Mouse (Mus musculus) gonadal fat pad, adult 2 months (tissue): ENCODE data around the gene Olfr20. TPM values are rescaled to one million over a fixed set of nuclear protein-coding genes. Genes with fewer than 3 reads are reported as not detected.
"Not testable (repeated sequence)": the region's sequence is repeated elsewhere in the genome, so short reads cannot be mapped to it uniquely, and the experiment has no call there.

ENCODE experiments used
- DNase-seq: peaks from one replicate; pipeline ENCODE4 v3.0.0-alpha.2; 2012; ENCODE audit warnings: low read depth
- polyA plus RNA-seq: library from polyadenylated mRNA; depleted of rRNA; stranded (reverse); fragments of >200 nt; gene quantifications from 2 replicates; pipeline ENCODE4 v1.2.3, GENCODE M21; 2012; rRNA removed

Gene Olfr20
- 0.23 and 0.34 TPM in 2 replicates for polyA plus RNA-seq

- DNase-seq, result no peak
Measured at GRCm38 (mm10) chr11:73350483-73350882, at the start of gene Olfr20. TSS of gene Olfr20 (plus strand) at chr11:73350783.

DNA sequence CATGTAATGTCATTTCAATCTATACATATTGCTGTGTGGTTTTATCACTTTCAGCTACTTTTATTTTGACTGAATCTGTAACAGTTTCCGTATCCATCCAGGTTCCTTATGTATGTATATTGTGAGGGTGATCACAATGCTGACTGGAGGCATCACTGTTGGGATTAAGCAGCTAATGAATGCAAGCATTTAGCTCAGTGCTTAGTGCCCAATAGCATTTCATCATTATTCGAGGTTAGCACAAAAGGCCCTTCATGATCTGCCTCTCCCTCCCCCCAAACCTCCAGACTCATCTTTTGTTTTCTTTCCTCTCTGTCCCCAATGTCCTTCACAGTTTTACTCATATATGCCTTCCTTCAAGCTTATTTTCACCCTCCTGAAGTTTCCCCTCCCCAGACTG, 47.5 kb upstream of the Olfr20 start:
- DNase-seq, result no peak

- DNase-seq, result no peak
Measured at GRCm38 (mm10) chr11:73315961-73316360, 34.6 kb upstream of the Olfr20 start.

DNA sequence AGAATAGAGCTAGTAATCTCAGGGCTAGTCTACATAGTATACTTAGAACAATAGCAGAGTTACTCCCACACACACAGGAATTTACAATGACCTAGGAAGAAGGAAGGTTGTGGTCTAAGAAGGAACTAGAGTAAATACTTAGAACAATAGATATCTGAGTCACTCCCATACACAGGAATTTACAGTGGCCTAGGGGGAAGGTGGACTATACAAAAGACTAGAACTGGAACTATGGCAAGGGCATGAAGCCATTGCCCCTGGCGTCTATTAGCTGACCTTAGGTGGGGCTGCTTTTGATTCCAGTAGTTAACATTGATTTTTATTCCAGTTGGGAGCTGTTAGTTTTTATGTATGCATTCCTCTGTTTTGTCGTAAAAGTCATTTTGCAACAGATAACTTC, 32.0 kb upstream of the Olfr20 start:
- DNase-seq, result not testable (repeated sequence)

GRCm38 (mm10) chr11:73321064-73321463, 29.5 kb upstream of the Olfr20 start:
- not testable (repeated sequence) for DNase-seq

DNA sequence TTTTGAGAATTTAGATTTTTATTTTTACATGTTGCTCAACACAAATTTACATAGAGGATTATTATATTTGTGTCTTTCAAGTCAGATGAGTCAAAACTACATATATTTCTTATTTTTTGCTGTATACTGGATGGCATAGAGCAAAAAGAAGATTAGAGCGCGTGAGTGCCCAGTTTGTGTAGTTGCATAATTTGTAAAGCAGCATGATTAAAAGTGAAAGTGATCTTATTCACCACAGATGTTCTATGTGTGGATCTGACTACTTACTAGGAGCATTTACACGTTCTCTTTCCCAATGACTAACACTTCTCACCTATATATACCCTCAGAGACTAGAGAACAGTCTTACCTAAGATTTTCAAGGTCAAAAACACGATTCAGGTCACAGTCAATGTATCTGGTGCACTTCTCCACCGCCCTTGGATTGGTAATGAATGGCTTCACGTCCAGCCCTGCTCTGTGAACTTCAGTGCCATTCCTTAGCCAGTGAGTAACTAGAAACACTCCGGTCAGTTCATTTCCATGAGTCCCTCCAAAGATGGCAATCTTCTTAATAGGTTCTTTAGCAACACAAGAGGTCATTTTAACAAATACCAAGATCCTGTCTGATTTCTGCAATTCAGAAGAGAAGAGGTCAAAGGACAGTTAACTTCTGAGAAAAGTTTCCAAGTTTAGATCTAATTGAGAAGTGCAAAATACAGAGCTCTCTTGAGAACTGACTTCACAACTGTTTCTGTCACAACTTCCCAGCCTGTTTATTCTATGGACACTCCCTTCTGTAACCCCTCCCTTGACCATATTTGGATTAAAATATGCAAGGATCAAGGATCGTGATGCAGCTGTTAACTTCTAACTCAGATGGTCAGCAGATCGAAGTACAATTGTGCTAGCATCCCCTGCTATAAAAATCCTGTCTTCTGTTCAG, 26.4 kb upstream of the Olfr20 start:
- no peak for DNase-seq

- no peak for DNase-seq
Measured at GRCm38 (mm10) chr11:73326485-73326886, 24.1 kb upstream of the Olfr20 start.

- no peak for DNase-seq
Measured at GRCm38 (mm10) chr11:73327361-73327760, 23.2 kb upstream of the Olfr20 start.

GRCm38 (mm10) chr11:73329442-73329841, 21.1 kb upstream of the Olfr20 start, which contains the start of the genes Aspa, Gm49340 and Spata22:
TSS of gene Aspa (minus strand) at chr11:73329596.
TSS of gene Gm49340 (plus strand) at chr11:73329741.
TSS of gene Spata22 (plus strand) at chr11:73329741.
- DNase-seq, result no peak

DNA sequence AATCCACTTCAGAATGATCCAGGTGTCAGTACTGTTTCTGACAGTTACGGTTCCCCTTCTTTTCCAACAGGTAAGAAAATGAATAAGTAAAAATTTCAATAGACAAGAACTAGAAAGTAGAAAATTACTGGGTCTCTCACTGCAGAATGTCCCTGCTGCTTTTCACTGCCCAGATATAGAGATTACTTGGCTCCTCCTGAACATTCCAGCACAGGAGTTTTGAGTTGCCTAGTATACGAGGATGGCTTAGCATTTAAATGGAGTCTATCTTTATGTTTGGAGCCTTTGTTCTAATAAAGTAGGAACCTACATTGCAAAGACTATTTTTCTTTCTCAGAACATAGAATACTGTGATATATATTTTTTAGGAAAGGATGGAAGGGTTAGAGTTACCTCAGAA, 17.2 kb upstream of the Olfr20 start:
- no peak for DNase-seq

GRCm38 (mm10) chr11:73336919-73337318, 13.7 kb upstream of the Olfr20 start:
- DNase-seq, result no peak

DNA sequence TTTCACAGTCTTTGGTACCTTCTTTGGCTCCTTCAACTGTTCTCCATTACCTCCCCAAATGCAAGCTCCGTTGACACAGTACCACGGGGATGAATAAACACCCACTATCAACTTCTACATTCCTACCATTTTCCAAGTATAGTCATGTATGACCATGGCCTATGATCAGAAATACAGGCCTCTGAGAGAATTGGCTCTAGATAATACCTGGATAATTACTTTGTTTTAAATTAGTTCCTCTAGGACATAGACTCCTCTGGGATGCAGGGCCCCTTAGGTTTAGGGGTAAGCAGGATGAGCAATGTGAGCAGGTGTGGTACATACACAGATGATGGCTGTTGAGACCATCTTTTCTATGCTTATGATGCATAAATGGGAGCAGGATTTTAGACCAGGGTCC, 20.4 kb downstream of the Olfr20 start, which contains the start of gene Olfr376:
Gene Olfr376 (plus strand): TSS at position 301 of the 400 bp plus-strand sequence.
- no peak for DNase-seq

GRCm38 (mm10) chr11:73395374-73395773, 44.8 kb downstream of the Olfr20 start:
- DNase-seq, result no peak

DNA sequence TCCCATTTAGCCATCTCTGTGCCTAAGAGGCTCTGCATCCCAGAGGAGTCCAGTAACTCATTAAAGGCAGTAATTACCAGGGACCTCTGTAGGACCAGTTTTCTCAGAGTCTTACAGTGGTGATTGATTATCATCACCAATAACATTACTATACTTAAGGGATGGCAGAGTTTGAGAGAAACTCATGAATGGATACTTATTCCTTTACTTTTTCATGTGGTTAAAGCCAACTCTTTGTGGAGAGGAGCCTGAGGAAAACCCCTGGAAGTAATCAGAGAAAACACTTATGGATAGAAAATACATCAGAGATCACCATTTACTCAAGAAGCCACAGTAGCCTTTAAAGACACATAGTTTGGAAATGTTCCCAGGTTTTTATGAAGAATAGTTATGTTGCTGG, 48.9 kb downstream of the Olfr20 start, which contains the start of gene Olfr1:
Gene Olfr1 (minus strand): TSS at position 101 of the 400 bp plus-strand sequence.
- DNase-seq, result no peak

Other genes with a start within 250 kb of the Olfr20 start
- gene Haspin, start 212.5 kb upstream of the Olfr20 start, polyA plus RNA-seq, result 0.66 and 1.3 TPM in 2 replicates
- gene P2rx5, start 190.4 kb upstream of the Olfr20 start, polyA plus RNA-seq, result 1.8 TPM in 2 replicates
- gene Emc6, start 173.7 kb upstream of the Olfr20 start, polyA plus RNA-seq, result 45.7 and 63.7 TPM in 2 replicates
- 75.6 and 105 TPM in 2 replicates for gene Tax1bp3, start 173.7 kb upstream of the Olfr20 start, polyA plus RNA-seq
- 21.1 and 21.7 TPM in 2 replicates for gene Ctns, start 151.7 kb upstream of the Olfr20 start, polyA plus RNA-seq
- gene Shpk, start 151.3 kb upstream of the Olfr20 start, polyA plus RNA-seq, result 11.5 and 11.8 TPM in 2 replicates
- 3.6 and 4.5 TPM in 2 replicates for gene Trpv1, start 116.5 kb upstream of the Olfr20 start, polyA plus RNA-seq
- 0.18 and 0.25 TPM in 2 replicates for gene Trpv3, start 83.4 kb upstream of the Olfr20 start, polyA plus RNA-seq
- gene Aspa, start 21.2 kb upstream of the Olfr20 start, polyA plus RNA-seq, result 8.6 and 12.7 TPM in 2 replicates
- 0.04 TPM in 1 of 2 replicates, not detected in the other for gene Gm49340, start 21.0 kb upstream of the Olfr20 start, polyA plus RNA-seq
- gene Spata22, start 21.0 kb upstream of the Olfr20 start, polyA plus RNA-seq, result 0.19 and 0.22 TPM in 2 replicates
- not detected in 2 replicates for gene Olfr376, start 20.5 kb downstream of the Olfr20 start, polyA plus RNA-seq
- gene Olfr1, start 48.8 kb downstream of the Olfr20 start, polyA plus RNA-seq, result not detected in 2 replicates
- not detected in 2 replicates for gene Olfr378, start 77.7 kb downstream of the Olfr20 start, polyA plus RNA-seq
- gene Olfr380, start 106.7 kb downstream of the Olfr20 start, polyA plus RNA-seq, result not detected in 2 replicates
- not detected in 2 replicates for gene Olfr381, start 140.8 kb downstream of the Olfr20 start, polyA plus RNA-seq
- gene Olfr382, start 166.4 kb downstream of the Olfr20 start, polyA plus RNA-seq, result not detected in 2 replicates
- gene Olfr385, start 242.2 kb downstream of the Olfr20 start, polyA plus RNA-seq, result not detected in 2 replicates
- not detected in 2 replicates for gene Olfr384, start 247.8 kb downstream of the Olfr20 start, polyA plus RNA-seq